Mouse (Mus musculus) E14TG2a.4 (cell line): ENCODE data around the gene Borcs7.

Experiments
- H3K27me3 ChIP-seq: 2 replicates; pipeline ENCODE4 v1.6.1; 2014; ENCODE audit warnings: low read length, control low read depth; ENCODE audit not compliant: insufficient read depth
- H3K36me3 ChIP-seq: 2 replicates; pipeline ENCODE4 v1.6.1; 2014; ENCODE audit warnings: low read length, control low read depth; ENCODE audit not compliant: insufficient read depth
- H3K4me1 ChIP-seq: replicated peaks from 2 replicates; pipeline ENCODE4 v1.6.1; 2014; ENCODE audit warnings: low read depth, low read length, control low read depth
- H3K4me3 ChIP-seq: replicated peaks from 2 replicates; pipeline ENCODE4 v1.5.1; 2014; ENCODE audit warnings: mild to moderate bottlenecking, low read length
- H3K9me3 ChIP-seq: 2 replicates; pipeline ENCODE4 v1.6.1; 2014; ENCODE audit warnings: low read length, control low read depth
- CTCF ChIP-seq: conservative IDR thresholded peaks from 2 replicates; pipeline ENCODE4 v1.5.1; 2014; ENCODE audit warnings: low read length
- NANOG ChIP-seq: IDR thresholded peaks from 2 replicates; pipeline ENCODE4 v1.6.1; 2014; ENCODE audit warnings: borderline replicate concordance, low read length, mixed read lengths
- POU5F1 ChIP-seq: IDR thresholded peaks from 2 replicates; pipeline ENCODE4 v1.6.1; 2014; ENCODE audit warnings: low read length, borderline replicate concordance

The Borcs7 gene

GRCm38 (mm10) chr19:46689460-46690372 lies at the start of gene Borcs7:
Gene Borcs7 (plus strand): TSS chr19:46689906.
- Histone ChIP-seq H3K4me1 (peaks cover 32% of the 10 kb centered on the region), H3K9me3 (no peaks in the 10 kb centered on the region), H3K27me3 (no peaks in the 10 kb centered on the region), H3K4me3 (peak within 1 kb of the TSS; percentile 89), H3K36me3 (no peaks in the 10 kb centered on the region)
- TF ChIP-seq POU5F1, result no peak

- Histone ChIP-seq H3K27me3 (no peaks in the 10 kb centered on the region), H3K4me1 (peaks cover 59% of the 10 kb centered on the region), H3K36me3 (peaks cover 33% of the 10 kb centered on the region), H3K4me3 (no peak overlapping the region), H3K9me3 (no peaks in the 10 kb centered on the region)
- no peak for TF ChIP-seq CTCF
- no peak for TF ChIP-seq POU5F1
- no peak for TF ChIP-seq NANOG
Observed at GRCm38 (mm10) chr19:46640780-46641179, 48.9 kb upstream of the Borcs7 start.

- no peak for TF ChIP-seq NANOG
- no peak for TF ChIP-seq CTCF
- no peak for TF ChIP-seq POU5F1
- peaks cover 67% of the 10 kb centered on the region for H3K4me1 ChIP-seq
- H3K27me3 ChIP-seq, result no peaks in the 10 kb centered on the region
- peaks cover 38% of the 10 kb centered on the region for H3K36me3 ChIP-seq
- H3K9me3 ChIP-seq, result no peaks in the 10 kb centered on the region
- peak overlapping the region; percentile 27; the same call in 1 of the 2 replicates for H3K4me3 ChIP-seq
Observed at GRCm38 (mm10) chr19:46641420-46642085, 48.2 kb upstream of the Borcs7 start.

GRCm38 (mm10) chr19:46642136-46642753 lies 47.5 kb upstream of the Borcs7 start:
- TF ChIP-seq POU5F1 (no peak), NANOG (no peak), CTCF (no peak)
- 0 out of 2 replicates have a peak overlapping the region, but pooled peaks have one; percentile 27 for H3K4me3 ChIP-seq
- H3K9me3 ChIP-seq, result no peaks in the 10 kb centered on the region
- H3K27me3 ChIP-seq, result no peaks in the 10 kb centered on the region
- peaks cover 38% of the 10 kb centered on the region for H3K36me3 ChIP-seq
- peaks cover 70% of the 10 kb centered on the region for H3K4me1 ChIP-seq

GRCm38 (mm10) chr19:46643236-46643635 lies 46.5 kb upstream of the Borcs7 start:
- H3K36me3 ChIP-seq, result peaks cover 40% of the 10 kb centered on the region
- no peak overlapping the region for H3K4me3 ChIP-seq
- no peaks in the 10 kb centered on the region for H3K9me3 ChIP-seq
- no peaks in the 10 kb centered on the region for H3K27me3 ChIP-seq
- peaks cover 70% of the 10 kb centered on the region for H3K4me1 ChIP-seq
- TF ChIP-seq NANOG (no peak), POU5F1 (no peak), CTCF (no peak)

GRCm38 (mm10) chr19:46644343-46644792 lies 45.3 kb upstream of the Borcs7 start:
- no peaks in the 10 kb centered on the region for H3K9me3 ChIP-seq

GRCm38 (mm10) chr19:46644793-46645602 lies 44.7 kb upstream of the Borcs7 start:
- H3K9me3 ChIP-seq, result no peaks in the 10 kb centered on the region
- peaks cover 43% of the 10 kb centered on the region for H3K36me3 ChIP-seq
- 0 out of 2 replicates have a peak overlapping the region, but pooled peaks have one; percentile 10 for H3K4me3 ChIP-seq
- no peaks in the 10 kb centered on the region for H3K27me3 ChIP-seq
- no peak for TF ChIP-seq POU5F1
- TF ChIP-seq CTCF, result no peak
- no peak for TF ChIP-seq NANOG
- peaks cover 62% of the 10 kb centered on the region for H3K4me1 ChIP-seq

More at GRCm38 (mm10) chr19:46644343-46644792, 45.3 kb upstream of the Borcs7 start:
- TF ChIP-seq CTCF (no peak), POU5F1 (no peak), NANOG (no peak)
- Histone ChIP-seq H3K4me1 (peaks cover 62% of the 10 kb centered on the region), H3K27me3 (no peaks in the 10 kb centered on the region), H3K4me3 (0 out of 2 replicates have a peak overlapping the region, but pooled peaks have one; percentile 10), H3K36me3 (peaks cover 39% of the 10 kb centered on the region)

- Histone ChIP-seq H3K4me1 (peaks cover 56% of the 10 kb centered on the region), H3K9me3 (no peaks in the 10 kb centered on the region), H3K4me3 (no peak overlapping the region), H3K27me3 (no peaks in the 10 kb centered on the region), H3K36me3 (peaks cover 44% of the 10 kb centered on the region)
- no peak for TF ChIP-seq CTCF
- TF ChIP-seq POU5F1, result no peak
- no peak for TF ChIP-seq NANOG
Observed at GRCm38 (mm10) chr19:46646041-46646481, 43.6 kb upstream of the Borcs7 start.
